Mouse (Mus musculus): ENCODE results near the gene Psmd3.
"Not testable (repeated sequence)": the region's sequence is repeated elsewhere in the genome, so short reads cannot be mapped to it uniquely, and the experiment has no call there.

Gene Psmd3

DNA sequence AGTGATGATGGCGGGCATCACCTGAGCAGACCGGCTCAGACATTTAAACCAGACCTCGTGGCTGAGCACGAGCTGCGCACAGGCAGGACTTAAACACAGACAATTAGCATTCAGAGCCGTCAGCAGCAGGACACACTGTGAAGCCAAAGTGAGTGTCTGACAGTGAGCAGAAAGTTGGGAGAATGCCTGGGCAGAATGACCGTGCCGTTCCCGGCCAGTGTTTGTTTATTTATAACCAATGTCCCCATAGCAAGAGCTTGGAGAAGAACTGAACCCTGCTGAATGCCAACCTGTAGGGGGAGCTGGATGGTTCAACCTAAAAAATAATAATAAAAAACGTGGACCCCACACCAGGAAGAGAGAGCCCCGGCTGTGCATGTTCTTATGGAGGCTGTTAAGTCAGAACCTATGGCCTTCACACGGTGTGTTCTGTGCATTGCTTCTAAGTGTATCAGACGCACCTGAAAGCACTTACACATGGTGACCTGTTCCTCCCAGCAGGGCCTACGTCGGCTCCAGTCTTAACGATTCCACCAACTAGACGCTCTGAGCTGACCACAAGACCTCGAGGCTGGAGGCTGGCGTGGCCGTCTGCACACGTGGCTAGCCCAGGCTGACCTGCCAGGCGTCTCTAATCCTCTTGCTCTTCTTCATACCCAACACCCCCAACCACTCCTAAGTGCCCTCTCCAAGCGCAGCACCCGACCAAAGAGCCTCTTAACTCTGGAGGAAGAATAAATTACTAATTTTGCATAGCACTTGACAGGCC, 39.3 kb downstream of the Psmd3 start:
- peak; percentile 81 for DNase-seq

- no peak for DNase-seq
Measured at GRCm38 (mm10) chr11:98723098-98723497, 40.7 kb downstream of the Psmd3 start.

DNA sequence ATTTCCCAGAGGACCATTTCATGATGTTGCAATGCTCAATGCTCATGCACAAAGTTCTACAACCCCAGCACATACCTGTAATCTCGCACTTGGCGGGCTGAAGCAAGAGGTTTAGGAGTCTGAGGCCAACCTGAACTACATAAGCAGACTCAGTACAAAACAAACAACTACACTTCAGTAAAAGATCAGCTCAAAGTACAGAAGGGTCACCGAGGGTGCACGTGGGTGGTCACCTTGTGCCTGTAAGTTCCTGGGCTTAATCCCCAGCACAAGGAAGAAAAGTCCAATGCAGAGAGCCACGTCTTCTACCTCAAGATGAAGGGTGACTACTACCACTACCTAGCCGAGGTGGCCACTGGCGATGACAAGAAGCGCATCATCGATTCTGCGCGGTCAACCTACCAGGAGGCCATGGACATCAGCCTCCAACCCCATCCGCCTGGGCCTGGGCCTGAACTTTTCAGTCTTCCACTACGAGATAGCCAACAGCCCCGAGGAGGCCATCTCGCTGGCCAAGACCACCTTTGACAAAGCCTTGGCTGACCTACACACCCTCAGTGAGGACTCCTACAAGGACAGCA, 43.7 kb downstream of the Psmd3 start:
- DNase-seq: no peak

DNA sequence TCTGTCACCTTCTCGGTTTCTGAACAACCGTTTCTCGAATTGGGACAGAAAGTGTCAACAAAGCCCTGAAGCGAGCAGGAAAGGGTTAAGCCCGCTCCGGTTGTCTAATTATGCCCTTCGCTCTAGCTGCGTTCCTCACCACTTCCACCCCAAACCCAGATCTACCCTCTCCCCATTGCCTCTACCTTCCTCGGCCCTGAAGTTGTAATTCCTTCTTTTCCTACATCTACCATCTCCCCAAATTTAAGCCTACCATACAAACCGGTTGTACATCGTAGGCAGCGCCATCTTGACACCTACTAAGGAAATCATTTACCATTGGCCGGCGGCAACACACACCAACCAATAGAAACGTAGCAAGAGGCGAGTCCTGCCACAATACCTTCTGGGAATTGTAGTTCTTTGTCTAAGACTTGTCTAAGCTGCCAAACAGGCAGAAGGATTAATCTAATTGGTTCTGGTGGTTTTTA, 46.8 kb downstream of the Psmd3 start, which contains the start of gene Med24:
Med24 (minus strand) TSS at position 317 of the 470 bp plus-strand sequence.
- peak; percentile 93 for DNase-seq

GRCm38 (mm10) chr11:98730727-98731126, 48.4 kb downstream of the Psmd3 start:
- DNase-seq: no peak

GRCm38 (mm10) chr11:98731134-98731533, 48.8 kb downstream of the Psmd3 start:
- DNase-seq: no peak

- DNase-seq: no peak
Measured at GRCm38 (mm10) chr11:98734020-98734419, 51.7 kb downstream of the Psmd3 start.

GRCm38 (mm10) chr11:98735111-98735510, 52.8 kb downstream of the Psmd3 start:
- no peak for DNase-seq

DNA sequence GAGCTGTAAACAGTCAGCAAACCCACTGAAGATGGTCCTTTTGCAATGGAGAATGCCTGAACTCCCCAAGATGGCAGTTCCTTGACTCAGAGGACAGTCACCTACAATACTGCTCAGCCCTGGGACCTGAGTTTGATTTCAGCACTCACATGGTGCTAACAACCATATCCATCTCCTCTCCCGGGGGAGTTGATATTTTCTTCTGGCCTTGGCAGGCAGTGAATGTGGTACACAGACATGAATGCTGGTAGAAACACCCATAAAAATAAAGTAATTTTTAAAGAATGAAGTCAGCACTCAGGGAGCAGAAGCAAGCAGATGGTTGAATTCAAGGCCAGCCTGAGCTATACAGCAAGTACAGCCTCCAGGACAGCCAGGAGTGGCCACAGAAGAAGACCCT, 53.8 kb downstream of the Psmd3 start:
- no peak for DNase-seq

GRCm38 (mm10) chr11:98737220-98737619, 54.9 kb downstream of the Psmd3 start:
- not testable (repeated sequence) for DNase-seq

- DNase-seq: no peak
Measured at GRCm38 (mm10) chr11:98738428-98738911, 56.1 kb downstream of the Psmd3 start.

GRCm38 (mm10) chr11:98738925-98739324, 56.6 kb downstream of the Psmd3 start:
- no peak for DNase-seq

DNA sequence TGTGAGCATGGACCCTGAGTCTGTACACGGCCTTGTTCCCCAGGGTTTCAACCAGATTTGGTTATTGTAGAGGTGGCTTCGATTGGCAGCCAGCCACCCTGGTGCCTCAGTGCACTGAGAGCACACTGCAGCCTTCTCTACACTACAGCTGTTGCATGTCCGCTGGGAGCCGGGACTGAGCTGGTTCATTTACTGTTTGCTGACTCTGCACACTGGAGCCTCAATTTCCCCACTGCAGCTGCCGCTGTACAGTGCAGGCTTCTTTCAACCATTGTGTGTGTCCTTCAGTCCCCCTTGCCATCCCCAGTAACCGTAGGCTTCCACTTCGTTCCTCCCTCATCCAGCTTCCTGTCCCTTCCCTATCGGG, 57.7 kb downstream of the Psmd3 start:
- DNase-seq: no peak

GRCm38 (mm10) chr11:98740393-98741050, 58.2 kb downstream of the Psmd3 start, which contains the start of gene Thra:
Thra (plus strand) TSS chr11:98740638.
- peak; percentile 81 for DNase-seq

DNA sequence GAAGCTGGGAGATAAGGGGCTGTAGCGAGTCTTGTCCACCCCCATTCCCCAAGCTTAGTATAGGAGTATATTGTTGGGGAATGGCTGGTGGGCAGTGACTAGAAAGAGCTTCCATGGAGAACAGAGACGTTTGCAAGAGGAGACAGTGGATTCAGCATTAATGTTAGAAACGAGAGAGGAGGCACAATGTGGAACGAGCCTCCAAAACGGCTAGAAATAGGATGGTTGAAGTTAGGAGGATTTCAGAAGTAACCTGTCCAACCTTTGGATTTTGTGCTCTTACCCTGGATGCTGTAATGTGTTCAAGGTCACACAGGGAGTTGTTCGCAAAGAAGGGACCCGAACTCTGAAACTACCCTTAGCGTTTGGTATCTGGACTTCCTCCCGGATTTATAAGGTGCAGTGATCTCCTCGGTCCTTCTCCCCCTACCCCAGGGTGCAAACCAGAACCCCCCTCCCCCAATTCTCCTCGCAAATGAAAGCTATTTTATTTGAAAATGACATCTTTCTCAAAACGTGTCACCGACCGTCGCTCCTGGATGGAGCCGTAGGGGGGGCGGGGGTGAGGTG, 58.8 kb downstream of the Psmd3 start:
- no peak for DNase-seq

GRCm38 (mm10) chr11:98741622-98742396, 59.5 kb downstream of the Psmd3 start:
- DNase-seq: peak; percentile 92

DNA sequence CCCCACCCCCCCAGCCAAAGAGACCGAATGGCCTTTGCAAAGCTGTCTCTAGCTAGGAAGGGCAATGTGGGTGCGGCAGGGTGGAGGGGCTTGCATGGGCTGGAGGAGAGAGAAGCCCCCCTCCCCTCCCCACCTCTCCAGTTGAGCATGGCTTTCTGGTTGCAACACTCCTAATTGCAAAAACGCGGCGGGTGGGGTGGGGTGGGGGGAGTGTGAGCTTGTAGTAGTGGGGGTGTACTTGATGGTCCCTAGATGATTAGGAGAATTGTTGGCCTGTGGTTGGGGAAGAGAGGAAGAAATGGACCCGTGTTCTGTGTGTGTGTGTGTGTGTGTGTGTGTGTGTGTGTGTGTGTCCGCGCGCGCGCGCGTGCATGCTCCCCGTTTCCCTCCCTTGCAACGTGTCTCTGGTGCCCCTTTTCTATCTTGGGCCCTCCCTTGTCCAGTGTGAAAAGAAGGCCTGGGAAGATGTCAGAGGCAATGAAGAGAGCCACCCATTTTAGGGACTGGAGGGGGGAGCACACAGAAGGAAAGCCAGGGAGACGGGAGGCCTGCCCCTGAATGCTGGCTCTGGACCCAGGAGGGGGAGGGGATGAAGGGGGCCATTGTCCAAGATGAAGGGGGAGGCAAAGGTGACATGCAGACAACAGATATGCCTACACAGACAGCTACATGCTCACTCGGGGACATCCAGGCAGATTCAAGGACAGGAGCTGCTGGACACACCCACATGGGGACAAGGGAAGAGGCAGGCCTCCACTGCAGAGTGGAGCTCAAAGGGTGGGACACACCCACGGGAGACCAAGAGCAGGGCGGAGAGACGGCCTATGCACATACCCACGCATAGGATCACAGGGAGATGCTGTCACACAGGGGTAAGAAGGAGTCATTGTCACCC, 60.3 kb downstream of the Psmd3 start:
- DNase-seq: peak; percentile 49

- DNase-seq: peak; percentile 89
Measured at GRCm38 (mm10) chr11:98743655-98744345, 61.4 kb downstream of the Psmd3 start.

- DNase-seq: peak; percentile 66
Measured at GRCm38 (mm10) chr11:98744456-98745019, 62.2 kb downstream of the Psmd3 start.
